Mouse (Mus musculus): Measurements from ENCODE around the gene Mllt3.

The Mllt3 gene

DNA sequence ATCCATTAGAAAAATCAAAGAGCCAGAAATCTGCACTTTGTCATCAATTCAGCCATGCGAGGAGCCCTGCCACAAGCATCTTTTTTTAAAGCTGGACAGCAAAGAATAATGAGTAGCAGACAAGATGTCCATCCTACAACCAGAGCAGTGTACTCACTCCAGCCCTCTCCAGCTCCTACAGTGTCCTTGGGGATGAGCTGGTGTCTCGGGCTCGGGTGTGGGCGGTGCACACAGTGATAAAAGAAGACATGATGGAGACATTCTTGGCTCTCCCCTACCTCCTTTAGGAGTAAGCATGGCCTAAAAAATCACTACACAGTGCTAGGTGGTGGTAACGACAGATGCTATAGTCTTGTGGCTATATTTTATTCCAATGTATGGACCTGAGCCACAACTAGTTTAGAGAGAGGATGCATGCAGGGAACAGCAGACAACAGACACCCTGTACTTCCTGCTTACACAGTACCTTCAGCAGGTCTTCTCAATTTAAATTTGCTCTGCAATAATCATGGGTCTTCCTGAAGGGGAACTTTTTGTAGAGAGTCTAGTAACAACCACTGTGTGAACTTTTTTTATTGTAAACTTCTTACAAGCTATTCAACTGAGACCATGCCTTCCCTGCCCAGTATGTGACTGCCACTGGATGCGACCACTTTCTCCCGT is 78.6 kb downstream of the Mllt3 start:
- CTCF ChIA-PET = no interaction called here

DNA sequence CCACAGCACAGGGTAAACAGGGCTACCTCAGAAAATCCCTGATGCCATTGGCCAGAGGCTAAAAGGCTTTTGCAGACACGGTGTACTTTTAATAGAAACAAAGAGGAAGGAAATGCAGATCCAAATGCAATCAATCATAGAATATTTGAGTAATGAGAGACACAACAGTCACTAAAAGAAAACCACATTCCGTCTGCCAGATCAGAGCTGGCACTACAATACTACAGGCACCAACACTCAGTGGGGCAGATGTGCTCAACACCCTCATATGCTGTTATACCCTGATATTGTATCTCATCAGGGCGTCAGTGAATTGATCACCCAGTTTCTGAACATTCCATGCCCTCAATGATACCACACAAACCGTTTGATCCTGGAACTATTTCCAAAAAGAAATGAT is 79.4 kb downstream of the Mllt3 start:
- CTCF ChIA-PET = no interaction called here

DNA sequence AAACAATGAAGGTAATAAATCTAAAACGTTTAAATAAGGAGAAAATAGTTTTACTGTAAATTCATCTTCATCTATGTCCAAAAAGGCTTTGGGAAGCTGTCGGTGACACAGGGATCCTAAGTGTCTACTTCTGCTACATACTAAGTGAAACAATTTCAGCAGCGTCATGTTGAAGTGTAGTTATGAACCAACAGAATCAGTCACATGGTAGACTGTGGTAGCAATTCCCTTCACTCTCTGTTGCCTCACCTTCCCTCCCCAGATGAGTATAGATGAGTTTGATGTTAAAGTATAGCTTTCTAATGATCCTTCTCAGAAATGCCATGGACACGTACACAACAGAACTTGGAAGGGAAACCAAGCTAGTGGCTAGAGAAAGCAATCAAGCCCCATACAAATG is 79.9 kb downstream of the Mllt3 start:
- CTCF ChIA-PET = no interaction called here

DNA sequence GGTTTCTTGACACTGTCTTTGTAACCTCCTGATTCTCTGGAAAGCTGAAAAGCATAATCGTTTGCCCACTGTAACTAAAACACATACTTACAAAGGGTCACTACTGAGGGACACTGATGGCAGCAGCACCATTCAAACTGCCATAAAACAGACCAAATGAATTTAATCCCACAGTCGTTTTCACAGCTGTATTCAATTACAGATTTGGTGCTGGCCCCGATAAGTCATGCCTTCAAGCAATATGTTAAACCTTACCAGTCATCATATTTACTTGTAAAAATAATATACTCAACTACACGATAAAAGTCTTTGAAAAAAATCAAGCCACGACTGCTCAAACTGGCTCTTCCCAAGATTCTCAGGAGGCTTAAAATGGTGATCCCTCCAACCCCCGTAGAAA is 83.7 kb downstream of the Mllt3 start:
- CTCF ChIA-PET = no interaction called here

DNA sequence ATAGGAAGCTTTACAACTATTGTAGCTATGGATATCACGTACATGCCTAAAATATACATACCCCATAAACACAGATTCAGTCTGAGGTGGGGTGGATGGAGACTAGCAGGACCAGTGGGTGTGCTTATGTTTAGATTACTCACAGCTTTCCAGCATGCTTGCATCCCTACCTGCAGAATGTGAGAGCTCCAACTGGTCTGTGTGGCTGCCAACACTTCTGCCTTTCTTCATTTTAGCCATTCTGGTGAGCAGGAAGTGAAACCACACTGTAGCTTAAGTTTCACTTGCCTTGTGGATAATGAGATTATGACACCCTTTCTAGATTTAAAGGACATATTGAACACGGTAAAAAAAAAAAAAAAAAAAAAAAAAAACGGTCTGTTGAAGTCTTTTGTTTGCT is 88.8 kb downstream of the Mllt3 start:
- CTCF ChIA-PET = no interaction called here

DNA sequence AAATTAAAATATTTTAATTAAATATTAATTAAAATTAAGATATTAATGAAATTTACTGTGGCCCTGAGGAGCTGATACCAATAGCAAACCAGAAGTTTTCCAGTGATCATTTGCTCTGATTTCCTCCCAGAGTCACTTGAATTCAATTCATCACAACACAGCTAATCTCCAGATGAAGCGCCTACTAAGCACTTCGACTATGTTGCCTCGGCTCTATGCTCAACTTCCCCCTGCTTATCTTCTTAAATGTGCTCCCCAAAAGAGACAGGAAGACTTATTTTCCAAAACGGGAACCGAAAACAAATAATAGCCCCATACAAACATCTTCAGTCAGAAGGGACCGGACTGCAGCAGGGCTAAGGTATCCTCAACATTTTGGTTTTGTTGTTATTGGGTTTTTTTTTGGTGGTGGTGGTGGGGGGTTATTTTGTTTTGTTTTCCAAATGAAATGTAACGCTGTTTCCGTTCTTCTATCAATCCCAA is 90.2 kb downstream of the Mllt3 start:
- CTCF ChIA-PET = no interaction called here

DNA sequence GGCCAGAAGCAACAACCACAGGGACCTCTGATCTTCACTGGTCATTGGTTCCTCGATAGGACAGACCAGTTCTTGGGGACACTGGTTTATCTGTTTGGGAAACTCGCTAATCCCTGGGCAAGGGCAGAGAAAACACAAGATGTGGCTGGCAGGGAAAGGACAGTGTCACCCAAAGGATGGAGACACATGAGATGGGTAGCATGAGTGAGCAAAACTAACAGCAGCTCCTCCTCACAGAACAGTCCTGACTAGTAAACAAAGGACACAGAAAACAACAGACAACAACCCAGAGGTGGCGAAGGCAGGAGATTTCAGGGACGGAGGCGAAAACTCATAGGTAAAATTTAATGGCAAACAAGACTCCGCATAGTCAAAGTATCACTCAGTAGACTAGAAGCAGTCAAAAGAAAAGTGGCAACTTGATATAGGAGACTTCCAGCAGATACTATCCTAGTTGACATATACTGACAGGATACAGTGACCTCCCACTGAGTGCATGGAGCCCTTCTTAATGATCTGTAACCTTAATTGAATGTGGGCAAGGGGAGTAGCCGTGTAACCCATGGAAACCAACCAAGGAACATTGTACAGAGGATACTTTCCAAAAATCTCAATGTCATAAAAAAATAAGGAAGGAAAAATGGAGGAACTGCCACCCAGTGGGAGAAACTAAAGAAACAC is 93.5 kb downstream of the Mllt3 start:
- CTCF ChIA-PET = no interaction called here

DNA sequence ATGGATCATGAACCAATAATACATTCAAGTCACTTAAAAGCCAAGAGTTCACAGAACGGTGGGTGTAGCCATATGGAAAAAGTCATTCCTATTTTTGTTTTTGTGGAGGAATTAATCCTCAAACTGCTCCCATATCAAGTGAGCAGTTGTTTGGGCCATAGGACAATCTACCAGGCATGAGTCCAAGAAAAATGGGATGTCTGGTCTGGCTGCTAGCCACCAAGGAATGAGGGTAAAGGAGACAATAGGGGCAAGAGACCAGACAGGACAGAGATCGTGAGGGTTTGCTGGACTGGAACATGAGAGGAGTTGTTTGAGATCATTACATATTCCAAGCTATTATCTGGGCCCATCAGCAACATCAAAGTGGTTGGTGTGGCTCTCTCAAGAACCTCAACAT is 96.8 kb downstream of the Mllt3 start:
- CTCF ChIA-PET = no interaction called here

DNA sequence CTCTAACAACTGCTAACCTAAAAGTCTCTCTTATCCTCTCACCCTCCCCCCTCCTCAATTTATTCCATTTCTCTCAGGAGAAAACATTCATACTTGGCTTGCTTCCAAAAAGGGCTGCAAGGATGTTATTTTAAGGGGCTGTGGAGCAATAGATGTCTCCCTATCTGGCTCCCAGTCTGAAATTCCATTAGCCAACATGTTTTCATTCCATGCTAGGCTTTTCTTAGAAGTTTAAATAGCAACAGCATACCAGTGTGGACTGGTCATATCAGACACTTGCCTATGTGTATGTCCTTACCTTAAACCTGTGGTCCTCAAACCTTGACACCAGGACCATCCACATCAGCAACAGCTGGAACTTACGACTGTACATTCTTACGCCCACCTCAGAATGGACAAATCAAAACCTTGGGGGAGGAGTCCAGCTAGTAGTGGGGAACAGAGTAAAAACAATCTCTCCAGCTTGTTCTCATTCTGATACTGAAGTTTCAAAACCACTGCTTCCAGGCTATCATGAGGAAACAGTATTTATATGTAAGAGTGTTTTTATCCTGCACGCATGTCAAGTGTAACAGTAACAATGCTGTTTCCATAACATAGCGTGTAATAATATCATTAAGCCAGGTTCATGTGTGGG is 99.3 kb downstream of the Mllt3 start:
- CTCF ChIA-PET = no interaction called here

DNA sequence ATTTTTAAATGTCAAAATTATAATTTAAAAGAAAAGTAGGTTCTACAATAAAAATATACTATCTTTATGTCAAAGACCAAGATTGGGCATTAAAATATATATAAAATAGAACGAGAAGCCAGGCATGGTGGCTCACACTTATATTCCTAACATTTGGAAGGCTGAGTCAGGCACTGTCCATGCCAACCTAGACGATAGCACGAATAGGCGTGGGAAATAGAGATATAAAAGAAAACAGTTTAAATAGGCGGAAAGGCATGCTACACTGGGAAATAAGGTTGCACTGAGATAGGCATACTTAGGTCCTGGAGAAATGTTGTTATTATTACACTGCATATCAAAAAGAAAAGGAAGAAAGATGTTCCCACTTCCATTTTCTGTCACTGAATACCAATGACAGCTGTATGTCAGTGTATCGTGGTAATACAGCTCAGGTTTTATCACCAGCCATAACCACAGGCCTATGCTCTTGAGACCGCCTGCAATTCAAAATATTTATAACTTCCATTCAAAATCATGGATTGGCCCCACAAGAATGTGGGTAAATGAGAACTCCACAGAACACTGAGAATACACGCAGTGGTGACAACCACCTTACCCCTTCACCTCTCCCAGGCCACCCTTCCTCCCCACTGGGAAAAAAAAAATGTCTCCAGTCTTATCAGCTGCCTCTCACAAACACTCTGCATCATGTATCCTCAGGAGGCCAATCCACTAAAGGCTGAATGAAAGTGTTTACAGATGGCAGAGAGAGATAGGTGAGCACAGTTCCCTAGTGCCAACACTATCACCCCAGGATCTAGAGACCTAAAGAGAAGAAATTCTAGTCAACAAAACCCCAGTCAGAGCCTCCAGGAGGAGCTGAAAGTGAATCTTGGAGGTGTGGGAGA is 102.6 kb downstream of the Mllt3 start:
- CTCF ChIA-PET = no interaction called here

DNA sequence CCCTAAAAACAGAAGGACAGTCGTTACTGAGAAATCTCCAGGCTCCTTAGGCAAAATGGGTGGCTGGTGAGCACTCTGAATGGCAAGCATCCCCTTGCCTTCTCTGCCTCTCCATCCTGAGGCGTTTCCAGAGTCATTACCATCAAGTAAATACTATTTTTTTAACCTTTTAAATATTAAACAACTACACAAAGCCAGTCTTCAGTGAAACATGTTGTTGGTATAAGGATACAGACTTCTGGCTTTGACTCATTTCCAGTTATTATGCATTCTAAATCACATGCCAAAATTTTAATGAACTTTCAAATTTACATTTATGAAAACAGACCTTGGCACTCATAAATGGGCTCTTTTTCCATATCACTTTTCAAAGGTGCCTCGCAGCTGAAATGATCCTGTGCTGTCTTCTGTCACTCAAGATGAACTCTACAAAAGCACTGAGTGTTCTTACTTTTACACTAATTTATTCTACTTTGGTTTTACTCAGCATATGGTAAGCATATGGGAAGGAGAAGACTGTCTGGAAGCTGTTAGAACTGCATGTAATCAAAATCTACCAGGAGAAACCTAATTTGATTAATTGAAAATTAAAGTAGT is 104.5 kb downstream of the Mllt3 start:
- CTCF ChIA-PET = no interaction called here

DNA sequence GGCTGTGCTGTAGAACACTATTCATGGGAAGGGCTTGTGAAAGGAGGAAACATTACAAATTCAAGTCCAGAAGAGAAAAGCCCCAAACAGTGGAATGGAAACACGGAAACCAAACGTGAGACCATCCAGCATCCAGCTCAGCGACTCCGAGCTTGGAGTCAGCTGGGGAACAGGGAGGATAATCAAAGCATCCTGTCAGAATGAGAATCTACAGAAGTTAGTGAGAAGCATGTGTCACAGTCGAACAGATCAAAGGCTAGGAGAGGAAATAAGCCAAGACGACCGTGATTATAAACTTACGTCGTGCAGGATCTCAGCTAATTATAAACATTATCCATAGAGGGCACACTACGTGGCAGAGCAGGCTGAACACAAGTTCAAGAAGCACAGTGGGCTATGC is 105.8 kb downstream of the Mllt3 start:
- CTCF ChIA-PET = no interaction called here

DNA sequence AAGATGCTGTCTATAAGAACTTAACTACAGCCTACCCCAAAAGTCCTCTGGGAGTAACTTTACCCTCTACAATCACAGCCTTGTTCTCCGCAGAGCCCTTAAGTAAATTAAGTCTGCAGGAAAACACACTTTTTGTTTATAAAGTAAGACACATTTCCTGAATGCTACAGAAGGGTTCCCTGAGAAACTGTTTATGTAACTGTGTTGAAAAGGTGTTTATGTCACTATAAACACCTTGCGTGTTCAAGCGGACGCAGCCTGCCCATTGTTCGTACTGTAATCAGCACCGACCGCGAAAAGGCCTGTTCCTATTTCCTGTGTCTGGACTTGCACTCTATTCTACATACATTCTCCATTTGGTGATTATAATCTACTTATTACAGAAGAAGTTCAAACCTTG is 112.5 kb downstream of the Mllt3 start:
- CTCF ChIA-PET = no interaction called here

DNA sequence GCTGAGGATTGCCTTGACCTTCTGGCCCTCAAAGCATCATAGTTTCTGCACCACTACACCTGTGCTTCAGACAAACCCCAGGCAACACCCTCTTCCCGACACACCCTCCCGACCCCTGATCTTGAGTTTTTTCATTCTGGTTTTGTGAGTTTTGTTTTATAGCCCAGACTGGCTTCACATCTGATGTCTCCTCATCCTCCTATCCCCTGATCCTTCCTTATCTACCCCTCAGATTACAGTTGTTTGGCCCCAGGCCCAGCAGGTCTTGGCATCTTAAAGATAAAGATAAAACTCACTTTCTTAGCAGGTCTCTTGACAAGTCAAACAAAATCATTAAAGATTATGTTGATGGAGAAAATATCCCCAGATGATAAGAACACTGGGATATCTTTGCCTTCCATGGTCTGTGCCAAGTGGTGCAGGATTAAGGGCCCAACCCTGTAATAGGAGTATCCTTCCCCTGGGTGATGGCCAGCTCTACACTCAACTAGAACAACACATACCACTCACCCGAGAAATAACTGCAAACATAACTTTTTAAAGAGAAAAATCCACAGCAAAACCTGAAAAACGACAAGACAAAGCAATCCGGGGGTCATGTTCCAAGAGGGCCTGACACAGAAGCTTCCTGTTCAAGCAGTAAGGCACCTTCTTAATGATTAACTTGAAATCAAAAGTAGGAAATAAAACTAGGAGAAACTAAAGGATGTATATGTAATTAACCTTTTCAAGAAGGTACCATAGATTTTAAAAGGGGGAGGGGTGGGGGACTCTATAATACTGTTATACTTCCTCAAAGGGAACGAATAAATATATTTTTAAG is 121.8 kb downstream of the Mllt3 start:
- CTCF ChIA-PET = interaction anchor here (0.7 to 1.5 kb wide), 2 partner anchors 9 to 15 kb away, joined by 6 to 7 read pairs; no protein-coding TSS in a partner anchor

DNA sequence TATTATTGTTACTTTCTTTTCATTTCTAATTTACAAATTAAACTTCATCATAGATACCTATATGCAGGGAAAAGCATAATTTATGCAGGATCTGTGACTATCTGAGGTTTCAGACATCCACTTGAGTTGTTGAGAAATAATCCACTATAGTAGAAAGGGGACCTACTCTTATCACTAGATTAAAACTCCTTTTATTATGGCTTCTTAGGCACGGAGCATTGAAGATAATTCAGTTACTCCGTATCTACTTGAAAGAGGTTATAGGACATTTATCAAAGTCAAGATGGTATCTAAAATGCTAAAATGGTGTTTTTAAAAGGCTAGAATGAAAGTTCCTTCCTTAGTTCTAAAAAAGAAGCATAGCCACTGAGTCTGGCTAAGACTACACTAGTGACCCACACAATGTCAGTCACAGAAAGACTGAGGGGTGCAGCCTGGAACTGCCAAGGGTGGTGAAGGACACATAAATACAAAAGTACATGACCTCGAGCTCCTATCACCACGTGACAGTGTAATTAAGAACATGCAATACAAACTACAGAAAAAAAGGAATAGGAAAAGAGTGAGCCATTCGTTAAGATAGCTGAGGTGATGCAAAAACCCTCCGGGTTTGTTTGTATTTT is 127.9 kb downstream of the Mllt3 start:
- CTCF ChIA-PET = no interaction called here

DNA sequence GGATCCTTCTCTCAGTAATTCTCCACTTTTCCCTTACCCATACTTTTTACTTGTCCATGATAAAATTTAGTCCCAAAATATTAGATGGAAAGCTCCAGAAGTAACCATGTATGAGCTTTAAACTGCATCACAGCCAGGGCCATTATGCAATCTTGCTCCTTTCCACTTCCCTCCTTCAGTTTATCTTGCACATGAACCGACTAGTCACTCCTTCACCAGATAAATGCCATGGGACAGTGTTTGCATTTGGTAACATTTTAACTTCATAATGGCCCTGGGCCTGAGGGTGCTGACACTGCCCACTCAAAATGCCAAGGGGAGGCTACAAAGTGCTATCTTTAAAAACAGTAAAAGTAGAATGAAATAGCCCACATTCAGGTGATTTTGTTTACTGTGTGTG is 128.4 kb downstream of the Mllt3 start:
- CTCF ChIA-PET = no interaction called here

DNA sequence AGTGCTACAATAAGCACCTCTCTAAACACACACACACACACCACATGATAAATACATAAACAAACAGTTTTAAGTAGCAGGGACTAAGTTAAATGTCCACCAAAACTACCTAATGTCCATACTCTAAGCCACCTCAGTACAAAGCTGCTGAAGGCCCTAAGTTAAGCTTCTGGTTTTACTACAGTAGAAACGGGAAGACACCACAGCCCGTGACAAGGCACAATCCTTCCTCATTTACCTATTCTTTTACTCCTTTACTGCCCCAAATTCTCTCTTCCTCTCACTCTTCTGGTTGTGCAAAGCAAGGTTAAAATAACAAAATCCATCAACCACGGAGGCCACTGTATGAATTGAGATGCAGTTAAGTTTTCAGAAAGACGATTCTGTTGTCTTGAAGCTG is 130.6 kb downstream of the Mllt3 start:
- CTCF ChIA-PET = no interaction called here

DNA sequence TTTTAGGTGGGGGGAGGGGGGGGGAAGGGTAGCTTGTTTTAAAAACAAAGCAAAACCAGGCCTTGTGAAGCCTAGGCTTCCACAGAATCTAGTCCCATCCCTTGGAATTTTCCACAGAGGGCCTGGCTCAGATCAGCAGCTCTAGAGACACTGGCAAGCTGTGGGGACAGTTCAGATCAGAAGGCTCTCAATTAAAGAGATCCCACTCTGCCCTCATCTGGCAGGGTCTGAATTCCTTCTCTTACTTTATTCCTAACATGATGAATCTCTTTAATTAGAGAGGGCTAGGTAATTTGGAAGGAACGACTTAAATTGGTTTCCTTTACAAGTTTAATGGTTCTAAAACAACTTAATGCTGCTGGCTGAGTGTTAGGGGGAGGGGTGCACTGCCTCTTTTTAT is 132.0 kb downstream of the Mllt3 start:
- CTCF ChIA-PET = no interaction called here

DNA sequence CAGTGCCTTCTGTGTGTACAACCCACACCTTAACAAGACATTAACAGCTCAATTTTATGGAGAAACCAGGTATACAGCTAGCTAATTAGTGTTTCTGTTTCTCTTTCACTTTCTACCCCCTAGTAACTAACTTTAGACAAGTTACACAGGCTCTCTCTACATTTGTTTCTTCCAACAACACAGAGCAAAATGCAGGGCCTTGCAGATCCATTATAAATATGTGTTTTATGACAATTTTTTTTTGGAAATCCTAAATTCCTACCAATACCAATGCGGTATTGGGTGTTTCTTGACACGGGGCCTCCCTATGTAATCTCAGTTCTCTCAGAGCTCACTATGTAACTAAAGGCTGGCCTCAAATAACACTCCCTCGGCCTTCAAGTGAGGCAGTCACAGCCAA is 139.7 kb downstream of the Mllt3 start:
- CTCF ChIA-PET = interaction anchor here (0.6 kb wide), 1 partner anchor 9 kb away, joined by 3 read pairs; no protein-coding TSS in a partner anchor

DNA sequence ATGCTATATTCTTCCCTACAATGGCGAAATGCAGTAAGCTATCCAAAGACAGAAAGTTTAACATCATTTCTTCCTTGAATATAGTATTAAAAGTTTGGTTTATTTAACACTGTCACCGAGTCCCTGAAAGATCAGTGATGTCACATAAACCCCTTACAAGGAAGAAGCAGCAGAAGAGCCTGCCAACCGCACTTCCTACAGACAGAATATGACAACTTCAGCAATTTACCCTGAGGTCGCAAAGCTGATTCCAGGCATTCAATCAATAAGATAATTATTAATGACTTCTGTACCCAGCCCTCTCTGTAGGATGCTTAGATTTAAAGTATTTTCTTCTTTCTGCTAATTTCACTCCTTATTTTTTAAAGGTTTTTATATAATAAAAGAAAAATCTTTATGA is 140.2 kb downstream of the Mllt3 start:
- CTCF ChIA-PET = no interaction called here

All from spleen, embryonic (tissue).